Mouse (Mus musculus): ENCODE measurements around the gene Arntl2. TPM values are rescaled to one million over a fixed set of nuclear protein-coding genes. Genes with fewer than 3 reads are reported as not detected.
"Not testable (repeated sequence)": the region's sequence is repeated elsewhere in the genome, so short reads cannot be mapped to it uniquely, and the experiment has no call there.

Arntl2 gene
- 10 to 100 TPM; 10.0 to 20.1 TPM for polyA plus RNA-seq (2017; shearing (Covaris generic))

- peak; percentile 97 for ATAC-seq
Measured at GRCm38 (mm10) chr6:146795924-146796545, at the start of gene Arntl2. Arntl2 (plus strand) TSS chr6:146796055.

DNA sequence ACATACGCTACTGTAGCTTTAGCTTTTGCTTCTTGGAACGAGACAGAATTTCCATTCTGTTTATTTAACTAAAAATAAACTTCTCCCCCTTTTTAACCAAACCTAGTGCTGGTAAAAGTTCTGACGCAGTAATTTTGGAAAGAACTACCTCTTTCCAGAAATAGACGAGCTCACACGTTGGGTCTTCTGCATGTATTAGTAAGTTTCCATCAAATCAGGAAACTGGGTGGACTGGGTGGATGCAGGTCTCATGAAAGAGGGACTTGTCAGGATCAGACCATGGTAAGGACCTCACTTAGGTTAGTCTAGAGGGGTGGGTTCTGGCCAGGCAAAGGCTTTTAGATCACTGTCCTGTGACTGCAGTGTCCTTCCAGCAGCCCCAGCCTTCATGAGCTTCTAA is 49.3 kb upstream of the Arntl2 start:
- ATAC-seq, result no peak

GRCm38 (mm10) chr6:146747057-146747456 is 48.8 kb upstream of the Arntl2 start:
- ATAC-seq, result peak; percentile 5

- ATAC-seq, result no peak
Measured at GRCm38 (mm10) chr6:146748271-146748670, 47.6 kb upstream of the Arntl2 start.

DNA sequence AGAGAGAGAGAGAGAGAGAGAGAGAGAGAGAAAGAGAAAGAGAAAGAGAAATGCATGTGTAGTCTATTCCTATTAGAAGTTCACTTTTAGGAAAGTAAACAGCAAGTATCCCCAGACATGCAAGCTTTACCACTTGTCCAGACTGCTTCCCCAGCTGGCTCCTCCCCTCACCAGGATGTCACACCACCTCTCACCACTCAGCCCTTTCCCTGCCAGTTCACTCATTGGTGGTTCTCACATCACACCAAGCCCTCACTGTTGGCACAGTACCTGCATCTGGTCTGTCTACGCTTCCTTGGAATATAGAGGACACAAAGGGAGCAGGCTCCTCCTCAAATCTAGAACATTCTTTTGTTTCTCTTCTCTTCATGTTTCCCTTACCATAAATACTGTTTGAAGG is 44.2 kb upstream of the Arntl2 start:
- peak; percentile 45 for ATAC-seq

GRCm38 (mm10) chr6:146752178-146752577 is 43.7 kb upstream of the Arntl2 start:
- peak; percentile 35 for ATAC-seq

GRCm38 (mm10) chr6:146752612-146753011 is 43.2 kb upstream of the Arntl2 start:
- ATAC-seq, result no peak

DNA sequence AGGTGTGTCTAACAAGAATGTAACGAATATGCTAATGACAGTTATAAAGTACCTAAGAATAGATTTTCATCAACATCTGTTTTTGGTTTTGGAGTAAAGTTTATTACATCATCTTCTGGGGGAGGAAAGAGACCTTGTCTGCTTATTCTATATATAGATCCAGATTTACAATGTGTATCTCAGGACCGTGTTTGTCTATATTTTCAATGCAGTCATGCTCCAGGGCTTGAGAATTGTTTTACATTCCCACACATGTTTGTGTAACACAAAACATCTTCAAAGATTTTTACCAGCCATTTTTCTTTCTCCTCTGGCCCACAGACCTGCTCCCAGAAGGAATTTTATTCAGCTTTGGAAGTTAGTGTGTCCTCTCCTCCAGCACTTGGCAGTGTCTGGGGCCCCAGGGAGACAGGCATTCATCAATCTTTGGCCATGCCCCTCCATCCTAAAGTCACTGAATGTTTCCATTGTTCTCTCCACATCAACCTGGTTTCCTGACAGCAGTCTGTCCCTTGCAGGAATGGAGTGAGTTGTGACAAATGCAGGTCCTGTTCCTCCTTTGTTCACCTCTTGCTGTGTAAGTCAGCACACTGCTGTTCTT is 42.2 kb upstream of the Arntl2 start:
- ATAC-seq, result no peak

DNA sequence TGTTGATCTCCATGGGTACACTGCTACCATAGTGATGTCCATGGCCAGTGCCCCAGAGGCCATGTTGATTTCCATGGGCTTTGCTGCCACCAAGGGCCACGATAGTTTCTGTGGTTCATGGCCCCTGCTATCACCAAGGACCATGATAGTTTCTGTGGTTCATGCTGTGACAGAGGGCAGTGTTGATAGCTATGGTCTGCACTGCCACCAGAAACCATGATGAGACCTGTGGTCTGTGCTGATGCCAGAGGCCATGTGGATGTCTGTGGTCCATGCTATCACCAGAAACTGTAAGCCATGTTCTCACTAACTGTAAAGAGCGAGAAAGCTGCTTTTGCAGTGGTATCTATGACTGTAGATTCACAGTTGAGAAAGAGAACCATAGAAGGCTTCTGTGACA is 40.7 kb upstream of the Arntl2 start:
- no peak for ATAC-seq

DNA sequence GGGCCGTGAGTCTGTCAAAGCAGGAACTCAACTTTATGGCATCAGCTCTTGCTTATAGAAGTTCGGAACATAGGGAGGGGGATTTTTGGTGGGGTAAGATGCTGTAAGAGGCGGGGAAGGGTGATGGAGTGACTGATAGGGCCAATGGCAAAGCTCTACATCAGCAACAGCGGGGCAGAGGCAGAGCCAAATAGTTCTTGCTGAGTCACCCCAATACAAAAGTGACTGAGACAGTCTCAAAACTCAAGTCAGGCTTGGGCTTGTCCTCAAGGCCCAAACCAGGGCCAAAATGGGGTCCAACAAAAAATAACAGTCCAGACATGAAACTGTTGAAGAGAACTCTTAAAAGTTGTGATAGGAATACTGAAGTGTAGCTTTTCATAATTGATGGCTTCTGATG is 40.2 kb upstream of the Arntl2 start:
- no peak for ATAC-seq

GRCm38 (mm10) chr6:146759027-146759426 is 36.8 kb upstream of the Arntl2 start:
- ATAC-seq, result no peak

GRCm38 (mm10) chr6:146760022-146760421 is 35.8 kb upstream of the Arntl2 start:
- ATAC-seq, result no peak

- ATAC-seq, result no peak
Measured at GRCm38 (mm10) chr6:146760736-146761135, 35.1 kb upstream of the Arntl2 start.

GRCm38 (mm10) chr6:146762264-146762898 is 33.5 kb upstream of the Arntl2 start:
- ATAC-seq, result no peak

DNA sequence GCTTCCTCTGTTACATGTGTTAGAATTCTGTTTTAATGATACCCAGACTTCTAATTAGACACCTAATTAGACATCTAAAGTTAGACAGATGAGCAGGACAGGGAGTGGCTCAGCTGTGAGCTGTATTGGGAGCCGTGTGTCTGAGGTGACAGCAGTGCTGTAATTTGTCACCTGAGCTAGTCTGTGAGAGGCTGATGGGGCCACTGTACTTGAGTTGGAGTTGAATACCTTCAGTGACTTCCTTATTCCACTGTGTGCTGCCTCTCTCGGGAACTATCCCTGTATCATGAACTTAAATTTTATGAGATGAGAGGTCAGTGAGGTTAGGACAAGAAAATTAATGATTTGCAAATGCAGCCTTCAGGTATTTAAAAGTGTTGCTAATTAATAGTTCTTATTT is 31.3 kb upstream of the Arntl2 start:
- no peak for ATAC-seq

GRCm38 (mm10) chr6:146765270-146765669 is 30.6 kb upstream of the Arntl2 start:
- ATAC-seq, result no peak

GRCm38 (mm10) chr6:146768813-146769404 is 26.9 kb upstream of the Arntl2 start:
- ATAC-seq, result no peak

GRCm38 (mm10) chr6:146770005-146770745 is 25.7 kb upstream of the Arntl2 start:
- no peak for ATAC-seq

- no peak for ATAC-seq
Measured at GRCm38 (mm10) chr6:146770808-146771207, 25.0 kb upstream of the Arntl2 start.

DNA sequence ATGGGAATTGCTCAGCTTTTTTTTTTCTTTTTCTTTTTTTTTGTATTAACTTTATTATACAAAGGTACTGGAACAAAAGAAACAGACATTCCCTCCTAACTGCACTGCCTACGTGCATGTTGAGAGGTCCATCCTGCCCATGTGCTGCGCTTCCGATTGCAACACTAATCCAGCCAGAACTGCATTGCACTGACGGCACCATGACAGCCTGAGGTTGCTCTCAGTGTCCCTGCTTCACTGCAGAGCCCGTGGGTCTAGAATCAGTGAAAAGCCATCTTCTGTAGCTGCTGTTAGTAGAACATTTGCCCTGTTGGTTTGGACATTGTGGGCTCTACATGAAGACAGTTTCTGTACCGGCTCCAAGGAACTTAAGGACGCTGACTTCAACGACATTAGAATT is 20.0 kb upstream of the Arntl2 start:
- ATAC-seq, result not testable (repeated sequence)

DNA sequence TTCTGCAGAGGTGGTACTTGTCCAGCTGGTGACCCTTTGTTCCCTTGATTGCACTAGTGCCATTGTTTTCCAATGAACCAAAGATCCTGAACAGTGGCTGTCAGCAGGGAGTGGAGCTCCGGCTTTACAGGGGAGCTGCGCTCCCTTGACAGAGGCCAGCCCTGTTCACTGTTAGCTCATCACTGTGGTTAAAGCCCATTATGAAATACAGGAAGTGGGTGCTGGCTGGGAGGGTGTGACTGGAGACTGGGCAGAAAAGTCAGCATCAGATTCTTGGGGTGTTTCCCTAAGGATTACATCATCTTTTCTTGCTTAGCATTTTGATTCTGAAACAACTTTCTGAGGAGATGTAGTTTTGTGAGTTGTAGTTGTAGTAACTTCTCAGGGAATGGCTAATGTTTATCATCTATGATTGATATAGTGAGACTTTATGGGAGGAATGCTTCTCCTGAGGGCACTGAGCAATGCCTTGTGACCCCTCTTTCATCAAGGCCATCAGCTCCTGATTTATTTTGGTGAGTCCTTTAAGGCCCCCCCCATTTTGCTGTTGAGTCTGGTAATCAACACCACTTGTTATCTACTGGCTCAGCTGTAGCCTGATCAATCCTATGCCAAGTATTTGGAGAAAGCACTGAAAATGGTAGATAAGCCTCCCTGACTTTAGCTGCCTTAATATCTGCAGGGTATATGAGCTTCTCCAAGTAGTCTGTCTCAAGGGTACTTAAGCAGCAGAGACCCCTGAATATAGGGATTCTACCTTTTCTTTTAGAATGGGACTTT is 19.1 kb upstream of the Arntl2 start:
- peak; percentile 82 for ATAC-seq

DNA sequence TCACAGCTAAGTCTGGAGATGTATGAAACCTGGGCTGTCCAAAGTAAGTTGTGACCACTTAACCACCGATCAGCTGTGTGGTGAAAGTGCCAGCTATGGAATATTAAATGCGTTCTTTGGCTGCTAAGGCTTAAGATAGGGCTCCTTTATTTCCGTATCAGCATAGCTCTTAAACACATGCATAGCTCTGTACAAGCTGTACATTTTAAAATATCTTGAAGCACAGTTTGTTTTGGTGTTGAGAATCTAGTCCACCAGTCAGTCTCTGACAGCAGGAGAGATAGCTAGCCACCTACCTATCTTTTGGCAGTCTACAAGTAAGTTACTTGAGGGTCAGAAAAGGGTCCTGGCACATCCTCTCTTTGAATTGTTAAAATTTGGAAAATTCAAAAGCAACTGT is 17.8 kb upstream of the Arntl2 start:
- ATAC-seq, result no peak
